Mouse (Mus musculus): ENCODE results near the gene Myh11.

GRCm38 (mm10) chr16:14237100-14237723 is 54.0 kb downstream of the Myh11 start:
- peak; percentile 96 for TF ChIP-seq CTCF (IDR thresholded peaks at IDR 0.05; ENCODE audit: extremely low read depth, insufficient read depth, low read length)
- no peak for TF ChIP-seq POLR2A (IDR thresholded peaks at IDR 0.05; ENCODE audit: extremely low read depth, insufficient read depth, low read length)
